Mouse (Mus musculus): ENCODE results near the gene Cacng2. TPM values are rescaled to one million over a fixed set of nuclear protein-coding genes. Genes with fewer than 3 reads are reported as not detected.
A peak's percentile ranks its signal among the peaks of the same experiment; 100 is the strongest.

The Cacng2 gene
- total and polyA plus RNA-seq, 2 experiments from 2014 or later = 19.8 to 24.4 TPM

- H3K9ac ChIP-seq (replicated peaks; ENCODE audit: low read length) = no peak overlapping the region
- no peaks in the 10 kb centered on the region for H3K9me3 ChIP-seq (ENCODE audit: low read length)
- DNase-seq (ENCODE audit: low spot score) (no peak), ATAC-seq (no peak; the same call in 1 of the 2 replicates)
- 53% methylated on average over 5 of the region's 5 CpGs for WGBS
- no peak overlapping the region for H3K27ac ChIP-seq
- no peak overlapping the region for H3K4me2 ChIP-seq (ENCODE audit: low read depth, low read length)
- no peaks in the 10 kb centered on the region for H3K27me3 ChIP-seq (ENCODE audit: insufficient read depth, low read length)
- H3K36me3 ChIP-seq (ENCODE audit: insufficient read depth, low read length) = no peaks in the 10 kb centered on the region
- H3K4me1 ChIP-seq (ENCODE audit: insufficient read depth, low read length) = peaks cover 19% of the 10 kb centered on the region
- no peak overlapping the region for H3K4me3 ChIP-seq (ENCODE audit: low read length)
- TF ChIP-seq CTCF (IDR thresholded peaks at IDR 0.05; ENCODE audit: low read depth) = no peak
These were observed 41.6 kb downstream of the Cacng2 start for GRCm38 (mm10) chr15:78078206-78078605.

GRCm38 (mm10) chr15:78075921-78076320 is 43.9 kb downstream of the Cacng2 start:
- Histone ChIP-seq H3K9ac (replicated peaks; ENCODE audit: low read length) (no peak overlapping the region), H3K4me1 (ENCODE audit: insufficient read depth, low read length) (peaks cover 4% of the 10 kb centered on the region), H3K27me3 (ENCODE audit: insufficient read depth, low read length) (no peaks in the 10 kb centered on the region), H3K4me2 (ENCODE audit: low read depth, low read length) (no peak overlapping the region), H3K4me3 (ENCODE audit: low read length) (no peak overlapping the region), H3K9me3 (ENCODE audit: low read length) (no peaks in the 10 kb centered on the region), H3K36me3 (ENCODE audit: insufficient read depth, low read length) (no peaks in the 10 kb centered on the region), H3K27ac (no peak overlapping the region)
- 30% methylated on average over 3 of the region's 3 CpGs for WGBS
- DNase-seq (ENCODE audit: low spot score) (no peak), ATAC-seq (no peak)
- no peak for TF ChIP-seq CTCF (IDR thresholded peaks at IDR 0.05; ENCODE audit: low read depth)

- Histone ChIP-seq H3K9me3 (ENCODE audit: low read length) (no peaks in the 10 kb centered on the region), H3K36me3 (ENCODE audit: insufficient read depth, low read length) (no peaks in the 10 kb centered on the region), H3K27me3 (ENCODE audit: insufficient read depth, low read length) (no peaks in the 10 kb centered on the region), H3K4me3 (ENCODE audit: low read length) (no peak overlapping the region), H3K9ac (replicated peaks; ENCODE audit: low read length) (no peak overlapping the region), H3K4me1 (ENCODE audit: insufficient read depth, low read length) (no peaks in the 10 kb centered on the region; the same call in 1 of the 2 replicates), H3K27ac (no peak overlapping the region), H3K4me2 (ENCODE audit: low read depth, low read length) (no peak overlapping the region)
- no peak for DNase-seq (ENCODE audit: low spot score)
- no peak for ATAC-seq
- TF ChIP-seq CTCF (IDR thresholded peaks at IDR 0.05; ENCODE audit: low read depth) = no peak
- WGBS = 68% methylated on average over 7 of the region's 7 CpGs
These were observed 46.7 kb downstream of the Cacng2 start for GRCm38 (mm10) chr15:78073109-78073508.

GRCm38 (mm10) chr15:78066475-78066874 is 53.4 kb downstream of the Cacng2 start:
- H3K4me2 ChIP-seq (ENCODE audit: low read depth, low read length) = no peak overlapping the region
- no peaks in the 10 kb centered on the region for H3K36me3 ChIP-seq (ENCODE audit: insufficient read depth, low read length)
- no peak overlapping the region for H3K4me3 ChIP-seq (ENCODE audit: low read length)
- no peak for TF ChIP-seq CTCF (IDR thresholded peaks at IDR 0.05; ENCODE audit: low read depth)
- ATAC-seq = no peak
- no peak overlapping the region for H3K9ac ChIP-seq (replicated peaks; ENCODE audit: low read length)
- 8% methylated on average over 5 of the region's 5 CpGs for WGBS
- H3K4me1 ChIP-seq (ENCODE audit: insufficient read depth, low read length) = peaks cover 4% of the 10 kb centered on the region
- no peaks in the 10 kb centered on the region for H3K27me3 ChIP-seq (ENCODE audit: insufficient read depth, low read length)
- peak; percentile 66 for DNase-seq (ENCODE audit: low spot score)
- H3K27ac ChIP-seq = no peak overlapping the region
- H3K9me3 ChIP-seq (ENCODE audit: low read length) = no peaks in the 10 kb centered on the region

- TF ChIP-seq CTCF (IDR thresholded peaks at IDR 0.05; ENCODE audit: low read depth) = no peak
- no peak for DNase-seq (ENCODE audit: low spot score)
- Histone ChIP-seq H3K27me3 (ENCODE audit: insufficient read depth, low read length) (no peaks in the 10 kb centered on the region), H3K4me2 (ENCODE audit: low read depth, low read length) (no peak overlapping the region), H3K9me3 (ENCODE audit: low read length) (no peaks in the 10 kb centered on the region), H3K27ac (no peak overlapping the region), H3K4me3 (ENCODE audit: low read length) (no peak overlapping the region), H3K4me1 (ENCODE audit: insufficient read depth, low read length) (peaks cover 4% of the 10 kb centered on the region), H3K36me3 (ENCODE audit: insufficient read depth, low read length) (no peaks in the 10 kb centered on the region), H3K9ac (replicated peaks; ENCODE audit: low read length) (no peak overlapping the region)
- 20% methylated on average over 5 of the region's 5 CpGs for WGBS
- no peak for ATAC-seq
These were observed 54.3 kb downstream of the Cacng2 start for GRCm38 (mm10) chr15:78065541-78065940.

- Histone ChIP-seq H3K4me2 (ENCODE audit: low read depth, low read length) (no peak overlapping the region), H3K36me3 (ENCODE audit: insufficient read depth, low read length) (no peaks in the 10 kb centered on the region), H3K4me1 (ENCODE audit: insufficient read depth, low read length) (peaks cover 4% of the 10 kb centered on the region), H3K9me3 (ENCODE audit: low read length) (no peaks in the 10 kb centered on the region), H3K27me3 (ENCODE audit: insufficient read depth, low read length) (no peaks in the 10 kb centered on the region), H3K4me3 (ENCODE audit: low read length) (no peak overlapping the region), H3K27ac (peak overlapping the region; percentile 62), H3K9ac (replicated peaks; ENCODE audit: low read length) (0 out of 2 replicates have a peak overlapping the region, but pooled peaks have one; percentile 24)
- 29% methylated on average over 6 of the region's 6 CpGs for WGBS
- 0 out of 2 replicates have a peak, but pooled peaks have one; percentile 24 for ATAC-seq
- peak; percentile 40 for DNase-seq (ENCODE audit: low spot score)
- no peak for TF ChIP-seq CTCF (IDR thresholded peaks at IDR 0.05; ENCODE audit: low read depth)
These were observed 55.5 kb downstream of the Cacng2 start for GRCm38 (mm10) chr15:78064340-78064739.

- Histone ChIP-seq H3K27me3 (ENCODE audit: insufficient read depth, low read length) (no peaks in the 10 kb centered on the region), H3K4me2 (ENCODE audit: low read depth, low read length) (no peak overlapping the region), H3K36me3 (ENCODE audit: insufficient read depth, low read length) (no peaks in the 10 kb centered on the region), H3K4me1 (ENCODE audit: insufficient read depth, low read length) (peaks cover 4% of the 10 kb centered on the region), H3K9ac (replicated peaks; ENCODE audit: low read length) (no peak overlapping the region), H3K27ac (peak overlapping the region; percentile 36; the same call in 1 of the 2 replicates), H3K9me3 (ENCODE audit: low read length) (no peaks in the 10 kb centered on the region), H3K4me3 (ENCODE audit: low read length) (no peak overlapping the region)
- ATAC-seq = no peak
- peak; percentile 37 for DNase-seq (ENCODE audit: low spot score)
- 57% methylated on average over 14 of the region's 14 CpGs for WGBS
- TF ChIP-seq CTCF (IDR thresholded peaks at IDR 0.05; ENCODE audit: low read depth) = no peak
These were observed 57.4 kb downstream of the Cacng2 start for GRCm38 (mm10) chr15:78062467-78062866.

Measured in hindbrain, postnatal 0 days (tissue).